Mouse (Mus musculus) erythroblast, adult 5-6 weeks (primary cell): Measurements from ENCODE around the gene Hectd4. TPM values are rescaled to one million over a fixed set of nuclear protein-coding genes. Genes with fewer than 3 reads are reported as not detected.
A peak's percentile ranks its signal among the peaks of the same experiment; 100 is the strongest.
"Not testable (repeated sequence)": the region's sequence is repeated elsewhere in the genome, so short reads cannot be mapped to it uniquely, and the experiment has no call there.

Source experiments
- ATAC-seq: replicated peaks from 2 replicates; pipeline ENCODE4 v1.8.0; 2016; ENCODE audit warnings: moderate number of reproducible peaks, mild to moderate bottlenecking, moderate TSS enrichment, inconsistent platforms; ENCODE audit not compliant: poor library complexity, low FRiP score, severe bottlenecking
- total RNA-seq, 2 experiments: library from RNA; stranded (forward) in 1 of 2; stranded (reverse) in 1 of 2; fragments of 150-400 nt in 1 of 2; fragments of 200-764, 138-1000 nt in 1 of 2; gene quantifications; 2 replicates each; pipeline versions ENCODE4 v1.2.3 to v1.2.4; 2015 to 2017; ENCODE audit warnings: low replicate concordance in 2 of 2

The Hectd4 gene
- total RNA-seq, 2 experiments from 2014 or later: 374 to 587 TPM

DNA sequence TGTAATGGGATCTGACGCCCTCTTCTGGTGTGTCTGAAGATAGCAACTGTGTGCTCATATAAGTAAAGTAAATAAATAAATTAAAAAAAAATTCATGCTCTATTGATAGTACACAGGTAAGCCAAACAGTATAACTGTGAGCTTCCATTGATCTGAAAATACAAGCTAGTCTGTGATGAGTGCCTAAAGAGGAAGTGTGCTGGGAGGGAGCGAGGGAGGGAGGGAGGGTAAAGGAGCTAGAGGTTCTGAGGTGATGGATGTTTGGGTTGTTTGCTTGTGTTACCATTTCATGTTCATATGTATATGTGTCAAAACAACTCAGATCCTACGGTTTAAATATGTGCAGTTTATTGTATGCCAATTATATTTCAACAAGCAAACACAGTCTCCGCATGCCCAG, 6.8 kb downstream of the Hectd4 start:
- no peak for ATAC-seq

DNA sequence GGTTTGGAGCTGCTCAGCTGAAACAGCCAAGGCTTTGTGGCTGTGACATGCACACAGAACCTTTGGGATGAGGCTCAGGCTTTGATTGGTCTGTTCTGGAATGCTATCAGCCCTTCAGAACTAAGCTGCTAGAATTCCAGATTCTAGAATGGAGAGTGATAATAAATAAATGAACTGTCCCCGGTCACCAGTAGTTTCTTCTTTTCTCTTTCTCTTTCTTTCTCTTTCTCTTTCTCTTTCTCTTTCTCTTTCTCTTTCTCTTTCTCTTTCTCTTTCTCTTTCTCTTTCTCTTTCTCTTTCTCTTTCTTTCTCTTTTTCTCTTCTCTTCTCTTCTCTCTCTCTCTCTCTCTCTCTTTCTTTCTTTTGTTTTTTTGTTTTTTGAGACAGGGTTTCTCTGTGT, 7.3 kb downstream of the Hectd4 start:
- not testable (repeated sequence) for ATAC-seq

DNA sequence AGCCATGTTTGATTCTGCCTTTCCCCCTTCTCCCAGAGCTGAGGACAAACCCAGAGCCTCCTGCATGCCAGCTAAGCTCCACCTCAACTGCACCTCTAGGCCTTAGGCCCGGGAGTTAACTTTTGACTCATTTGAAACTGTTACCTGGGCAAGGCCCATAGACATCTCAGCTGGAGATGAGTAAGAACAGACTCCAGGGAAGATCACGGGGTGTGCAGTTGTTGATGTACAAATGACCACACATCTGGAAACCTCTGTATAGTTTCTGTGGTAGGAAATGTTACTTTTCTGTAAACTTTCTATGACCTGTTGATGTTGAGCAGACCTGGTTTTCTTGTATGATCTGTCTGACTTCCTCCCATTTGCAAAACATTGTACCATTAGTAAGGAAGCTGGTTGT, 9.2 kb downstream of the Hectd4 start:
- no peak for ATAC-seq

DNA sequence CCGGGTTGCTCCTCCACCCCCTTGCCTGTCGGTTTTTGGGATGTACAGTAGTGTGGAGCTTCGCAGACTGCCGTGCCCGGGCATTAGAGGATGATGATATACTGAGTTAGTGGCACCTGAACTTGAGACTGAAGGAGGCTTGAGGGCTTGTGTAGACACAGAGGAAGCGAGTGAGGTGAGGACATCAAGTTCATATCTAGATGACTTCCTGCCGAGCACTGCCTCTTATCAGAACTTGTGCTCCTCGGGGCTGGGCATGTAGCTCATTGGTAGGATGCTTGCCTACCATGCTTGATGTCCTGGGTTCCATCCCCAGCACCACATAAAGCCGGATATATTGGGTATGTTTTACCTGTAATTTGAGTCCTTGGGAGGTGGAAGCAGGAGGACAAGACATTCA, 10.8 kb downstream of the Hectd4 start:
- peak; percentile 49 for ATAC-seq

DNA sequence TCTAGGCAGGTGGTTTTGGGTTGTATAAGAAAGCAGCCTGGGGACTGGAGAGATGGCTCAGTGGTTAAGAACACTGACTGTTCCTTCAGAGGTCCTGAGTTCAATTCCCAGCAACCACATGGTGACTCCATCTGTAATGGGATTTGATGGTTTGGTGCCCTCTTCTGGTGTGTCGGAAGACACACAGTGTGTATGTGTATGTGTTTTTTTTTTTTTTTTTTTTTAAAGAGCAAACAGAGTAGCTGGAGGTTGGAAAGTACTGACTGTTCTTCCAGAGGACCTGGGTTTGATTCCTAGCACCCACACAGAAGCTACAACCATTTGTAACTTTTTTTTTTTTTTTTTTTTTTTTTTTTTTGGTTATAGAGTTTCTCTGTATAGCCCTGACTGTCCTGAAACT, 12.8 kb downstream of the Hectd4 start:
- ATAC-seq: no peak

DNA sequence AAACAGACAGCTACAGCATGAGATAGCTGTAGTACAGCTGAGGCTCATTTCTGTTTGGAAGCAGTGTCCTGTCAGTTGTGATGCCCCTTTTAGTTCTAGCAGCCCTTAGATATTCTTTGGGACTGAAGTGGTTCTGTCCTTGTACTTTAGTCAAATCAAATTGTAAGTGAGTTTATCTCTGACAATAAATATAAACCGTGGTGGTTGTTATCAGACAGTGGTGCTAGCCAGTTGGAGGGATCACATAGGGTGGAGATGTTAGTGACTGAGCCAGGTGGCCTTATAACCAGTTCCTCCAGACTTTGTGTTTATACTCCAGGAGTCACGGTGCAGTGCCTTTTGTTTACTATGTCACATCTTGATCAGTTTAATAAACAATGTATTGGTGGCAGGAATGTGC, 13.7 kb downstream of the Hectd4 start:
- peak; percentile 38; the same call in 1 of the 2 replicates for ATAC-seq

DNA sequence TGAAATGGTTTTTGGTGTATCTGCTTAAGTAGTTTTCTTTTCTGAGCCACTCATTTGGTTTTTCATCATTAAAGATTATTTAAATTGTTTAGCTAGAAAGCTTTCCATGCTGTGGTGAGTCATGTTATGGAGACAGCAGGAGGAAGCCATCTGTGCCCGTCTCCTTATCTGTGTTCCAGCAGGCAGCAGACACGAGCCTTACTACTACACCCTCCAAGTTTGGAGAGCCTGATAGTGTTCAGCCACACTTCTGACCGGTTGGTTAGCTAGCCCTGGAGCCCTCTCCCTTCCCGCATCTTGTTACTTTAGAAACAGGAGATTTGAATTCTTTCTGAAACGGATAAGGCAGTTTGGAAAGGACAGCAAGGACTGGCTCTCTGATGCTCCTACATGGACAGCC, 16.2 kb downstream of the Hectd4 start:
- ATAC-seq: peak; percentile 85

DNA sequence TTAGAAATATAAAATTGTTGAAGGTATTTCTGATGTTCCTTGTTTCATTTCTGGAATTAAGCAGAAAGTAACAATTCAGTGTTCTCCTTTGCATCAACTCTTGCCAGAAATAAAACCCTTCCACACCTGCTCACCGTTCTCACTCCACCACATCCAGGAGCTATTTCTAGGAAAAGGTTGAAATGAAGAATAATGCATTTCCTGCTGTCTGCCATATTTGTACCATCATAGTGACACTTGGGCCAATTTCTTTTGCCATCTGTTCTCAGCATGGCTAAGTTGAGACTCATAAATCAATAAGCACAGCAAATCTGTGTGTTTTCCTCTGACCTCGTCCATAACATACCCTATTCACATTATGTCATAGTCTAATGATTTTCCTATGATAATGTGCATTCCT, 18.2 kb downstream of the Hectd4 start:
- no peak for ATAC-seq

DNA sequence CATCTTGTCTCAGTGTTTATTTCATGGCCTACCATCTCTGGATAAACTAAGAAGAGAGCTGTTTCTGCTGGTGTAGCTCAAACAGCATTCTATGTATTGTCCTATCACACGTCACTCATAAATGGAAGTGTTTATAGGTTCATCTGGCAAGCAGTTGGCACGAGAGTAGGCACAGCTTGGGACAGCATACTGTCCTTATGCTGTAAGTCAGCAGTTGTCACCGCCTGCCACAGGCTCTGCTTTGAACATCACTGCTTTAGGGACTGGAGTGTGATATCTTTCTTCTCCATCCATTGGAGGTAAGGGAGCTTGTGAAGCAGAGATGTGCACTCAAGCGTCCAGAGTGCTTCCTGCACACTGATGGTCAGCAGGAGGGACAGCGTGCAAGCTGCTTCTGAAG, 19.8 kb downstream of the Hectd4 start:
- no peak for ATAC-seq

DNA sequence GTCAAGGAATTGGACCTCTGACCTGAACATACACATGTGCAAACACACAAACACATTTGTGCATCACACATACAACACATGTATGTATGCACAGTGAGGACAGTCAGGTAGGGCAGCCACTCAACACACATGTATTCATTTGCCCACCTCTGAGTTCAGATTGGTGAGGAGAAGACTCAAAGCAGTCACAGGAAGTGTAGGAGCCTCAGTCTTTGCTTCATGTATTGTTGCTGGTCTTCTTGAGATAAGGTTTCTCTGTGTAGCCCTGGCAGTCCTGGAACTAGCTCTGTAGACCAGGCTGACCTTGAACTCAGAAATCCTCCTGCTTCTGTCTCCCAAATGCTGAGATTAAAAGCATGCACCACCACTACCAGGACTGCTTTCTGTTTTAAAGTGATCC, 21.2 kb downstream of the Hectd4 start:
- no peak for ATAC-seq

DNA sequence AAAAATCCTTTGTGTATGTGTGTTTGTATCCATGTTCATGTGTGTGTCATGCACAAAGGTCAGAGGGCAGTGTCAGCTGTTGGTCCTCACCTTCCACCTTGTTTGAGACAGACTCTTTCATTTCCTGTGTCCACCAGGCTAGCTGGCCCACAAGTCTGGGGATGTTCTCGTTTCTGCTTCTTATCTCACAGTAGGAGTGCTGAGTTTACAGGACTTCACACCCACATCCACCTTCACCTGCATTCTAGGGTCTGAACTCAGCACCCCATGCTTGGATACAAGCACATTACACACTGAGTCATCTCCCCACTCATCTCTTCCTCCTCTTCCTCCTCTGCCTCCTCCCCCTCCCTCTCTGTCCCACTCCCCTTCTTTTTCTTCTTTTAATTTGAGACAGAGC, 22.2 kb downstream of the Hectd4 start:
- ATAC-seq: peak; percentile 41

DNA sequence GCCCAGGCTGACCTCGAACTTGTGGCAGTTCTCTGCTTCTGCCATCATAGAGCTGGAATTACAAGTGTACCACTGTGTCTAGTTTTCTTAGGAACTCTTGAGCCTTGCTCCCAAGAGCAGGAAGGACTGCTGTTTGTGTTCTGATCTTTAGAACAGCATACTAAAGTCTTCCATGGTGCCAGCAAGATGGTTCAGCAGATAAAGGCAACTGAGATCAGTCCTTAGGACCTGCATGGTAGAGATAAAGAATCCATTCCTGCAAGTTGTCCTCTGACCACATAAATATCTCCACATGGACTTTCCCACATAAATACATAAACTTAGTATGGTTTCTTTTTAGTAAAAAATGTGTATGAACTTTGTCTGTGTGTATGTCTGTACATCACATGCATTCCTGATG, 22.7 kb downstream of the Hectd4 start:
- ATAC-seq: peak; percentile 70

DNA sequence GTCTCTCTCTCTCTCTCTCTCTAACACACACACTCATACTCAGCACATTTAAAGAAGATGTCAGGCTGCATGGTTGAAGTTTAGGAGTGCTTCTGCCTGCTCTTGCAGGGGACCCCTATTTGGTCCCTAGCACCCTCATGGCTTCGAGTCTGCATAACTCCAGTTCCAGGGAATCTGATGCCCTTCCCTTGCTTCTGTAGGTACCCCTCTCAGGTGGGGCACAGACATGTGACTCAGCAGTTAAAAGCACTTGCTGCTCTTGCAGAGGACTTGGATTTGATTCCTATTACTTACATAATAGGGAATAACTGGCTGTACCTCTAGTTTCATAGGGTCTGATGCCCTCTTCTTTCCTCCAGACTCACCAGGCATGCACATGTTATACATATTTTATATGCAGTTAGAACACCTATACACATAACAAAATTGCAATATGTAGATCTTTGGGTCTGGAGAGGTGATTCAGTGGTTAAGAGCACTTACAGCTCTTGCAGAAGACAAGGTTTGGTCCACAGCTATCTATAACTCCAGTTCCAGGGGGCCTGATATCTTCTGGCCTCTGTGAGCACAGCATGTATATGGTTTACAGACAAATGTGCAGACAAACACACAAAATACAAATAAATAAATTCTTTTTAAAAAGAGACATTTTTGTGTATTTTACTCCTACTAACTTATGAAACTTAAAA, 23.8 kb downstream of the Hectd4 start:
- peak; percentile 9; the same call in 1 of the 2 replicates for ATAC-seq

DNA sequence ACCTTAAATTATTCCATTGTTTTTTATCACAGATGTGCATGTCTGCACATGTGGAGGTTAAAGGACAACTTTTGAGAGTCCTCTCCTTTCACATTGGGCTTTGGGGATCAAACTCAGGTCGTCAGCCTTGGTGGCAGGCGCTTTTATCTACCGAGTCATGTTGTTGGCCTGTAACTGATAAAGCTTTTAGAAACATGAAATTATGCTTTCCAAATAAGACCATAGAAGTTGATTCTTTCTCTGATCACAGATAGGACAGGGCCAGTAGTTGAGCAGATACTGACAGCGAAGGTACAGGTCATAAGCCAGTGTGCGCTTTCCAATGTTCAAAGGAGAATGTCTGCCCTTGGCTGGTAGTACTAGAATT, 24.3 kb downstream of the Hectd4 start:
- peak; percentile 14 for ATAC-seq

DNA sequence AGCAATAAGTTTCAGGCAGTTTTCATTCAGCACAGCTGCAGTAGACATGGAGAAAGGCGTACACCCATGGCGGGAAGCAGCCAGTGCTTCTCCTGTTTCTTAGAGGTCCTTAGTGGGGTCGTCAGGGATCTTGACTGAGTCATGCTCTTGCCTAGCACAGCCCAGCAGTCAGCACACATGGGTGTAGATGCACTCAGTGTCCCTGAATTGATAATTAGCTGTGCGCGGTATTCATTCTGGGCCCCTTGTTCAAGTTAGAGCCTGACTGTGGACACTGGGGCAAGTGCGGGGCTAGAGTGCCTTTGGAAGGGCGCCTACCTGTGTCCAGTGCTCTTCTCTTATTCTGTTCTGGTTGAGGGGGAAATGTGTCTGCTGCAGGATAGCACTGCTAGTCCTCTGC, 25.2 kb downstream of the Hectd4 start:
- ATAC-seq: no peak

DNA sequence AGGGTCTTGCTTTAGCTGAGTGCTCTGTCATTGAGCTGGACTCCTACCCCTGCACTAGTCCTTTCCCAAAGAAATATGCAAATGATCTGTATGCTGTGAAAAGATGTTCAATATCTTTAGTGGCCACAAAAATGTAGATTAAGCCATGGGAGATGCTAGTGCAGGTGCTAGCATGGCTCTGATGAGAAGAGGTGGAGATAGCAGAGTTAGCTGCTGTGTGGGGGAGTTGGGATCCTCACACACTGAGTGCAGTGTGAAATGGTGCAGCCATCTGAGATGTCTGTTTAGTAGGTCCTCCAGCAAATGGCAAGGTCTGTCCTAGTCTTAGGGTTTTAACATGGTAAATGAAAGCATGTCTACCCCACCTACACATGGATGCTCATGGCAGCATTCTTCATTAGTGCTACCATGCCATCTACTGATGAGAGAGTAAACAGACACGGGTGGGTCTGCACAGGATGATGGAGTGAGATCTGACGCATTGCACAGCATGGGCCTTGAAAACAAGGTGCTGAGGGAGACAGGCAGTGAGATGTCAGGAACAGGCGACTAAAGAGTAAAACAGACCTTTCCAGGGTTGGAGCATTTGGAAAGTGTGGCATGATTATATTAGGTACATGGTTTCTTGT, 28.9 kb downstream of the Hectd4 start:
- ATAC-seq: peak; percentile 34

DNA sequence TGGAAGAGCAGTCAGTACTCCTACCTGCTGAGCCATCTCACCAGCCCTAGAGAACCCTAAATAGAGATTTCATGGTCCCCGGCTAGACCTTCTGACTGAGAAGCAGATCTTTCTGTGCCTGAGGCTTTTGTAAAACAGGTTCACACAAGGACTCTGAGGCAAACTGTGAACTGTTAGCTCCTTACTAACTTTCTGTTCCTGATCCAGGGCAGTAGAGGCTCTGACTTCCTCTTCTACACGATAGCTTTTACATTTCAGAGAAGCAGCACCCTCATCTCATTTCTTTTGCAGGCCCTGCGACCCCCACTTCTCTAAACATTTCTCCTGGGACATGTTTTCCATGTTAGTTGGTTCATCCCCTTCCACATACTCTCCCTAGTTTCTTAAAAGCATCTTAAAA, 29.7 kb downstream of the Hectd4 start:
- no peak for ATAC-seq

DNA sequence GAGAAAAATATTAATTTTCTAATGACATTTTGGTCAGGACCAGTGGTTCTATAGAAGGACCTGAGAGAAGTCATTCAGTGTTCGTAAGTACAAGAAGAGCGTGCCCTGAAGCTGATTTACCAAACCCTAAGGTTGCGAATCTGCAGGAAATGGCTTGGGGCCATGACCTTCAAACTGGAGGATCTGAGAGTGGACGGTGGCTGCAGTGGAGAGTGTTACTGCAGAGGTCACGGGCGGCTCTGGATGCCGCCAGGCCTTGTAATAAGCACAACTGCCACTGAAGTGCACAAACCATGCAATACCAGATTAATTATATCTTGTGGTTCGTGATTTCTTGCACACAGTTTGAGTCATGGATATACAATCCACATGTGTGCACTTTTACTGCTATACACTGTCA, 31.8 kb downstream of the Hectd4 start:
- ATAC-seq: no peak

DNA sequence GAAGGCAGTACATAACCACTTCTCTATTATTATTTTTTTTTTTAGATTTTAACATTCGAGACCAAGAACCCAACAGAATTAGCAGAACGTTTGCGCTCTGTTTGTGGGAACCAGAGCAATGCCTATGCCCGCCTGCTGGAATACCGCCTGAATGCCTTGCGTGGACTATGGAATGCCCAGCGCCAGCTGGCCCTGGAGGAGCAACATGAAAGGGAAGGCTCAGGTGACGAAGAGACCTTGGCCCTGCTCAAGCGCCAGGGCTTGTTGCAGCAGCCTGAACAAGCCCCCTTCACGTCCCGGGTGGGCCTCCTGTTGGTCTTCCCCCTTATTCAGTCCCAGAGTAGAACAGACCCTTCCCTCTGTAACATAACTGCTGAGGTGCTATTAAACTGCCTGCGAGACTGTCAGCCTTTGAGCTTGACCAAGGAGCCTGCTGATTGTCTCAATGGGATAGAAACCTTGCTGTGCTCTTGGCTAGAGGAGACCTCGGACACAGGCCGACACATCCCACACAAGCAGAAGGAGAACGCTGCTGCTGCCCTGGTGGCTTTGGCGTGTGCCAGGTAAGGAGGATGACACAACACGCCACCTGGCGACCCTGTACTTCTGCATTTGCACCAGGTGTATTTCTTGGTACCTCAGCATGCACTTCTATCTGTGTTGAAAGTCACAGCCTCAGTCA, 33.9 kb downstream of the Hectd4 start:
- ATAC-seq: no peak

DNA sequence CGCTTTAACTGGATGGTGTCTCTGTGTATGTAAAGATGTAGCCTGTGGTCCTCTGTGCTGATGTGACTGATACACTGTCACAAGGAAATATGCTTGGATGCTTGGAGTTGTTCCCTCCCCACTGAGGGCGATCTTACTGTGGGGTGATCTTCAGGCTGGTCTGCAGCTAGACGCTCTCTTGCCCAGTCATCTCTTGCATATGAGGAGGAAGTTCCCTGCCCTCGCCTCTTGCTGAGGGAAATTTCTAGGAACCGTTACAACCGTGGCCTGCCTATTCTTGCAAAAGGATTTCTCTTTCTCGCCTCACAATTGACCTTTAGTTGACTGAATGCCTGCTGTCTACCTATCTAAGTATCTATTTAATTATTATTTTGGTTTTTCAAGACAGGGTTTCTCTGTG, 35.0 kb downstream of the Hectd4 start:
- no peak for ATAC-seq

DNA sequence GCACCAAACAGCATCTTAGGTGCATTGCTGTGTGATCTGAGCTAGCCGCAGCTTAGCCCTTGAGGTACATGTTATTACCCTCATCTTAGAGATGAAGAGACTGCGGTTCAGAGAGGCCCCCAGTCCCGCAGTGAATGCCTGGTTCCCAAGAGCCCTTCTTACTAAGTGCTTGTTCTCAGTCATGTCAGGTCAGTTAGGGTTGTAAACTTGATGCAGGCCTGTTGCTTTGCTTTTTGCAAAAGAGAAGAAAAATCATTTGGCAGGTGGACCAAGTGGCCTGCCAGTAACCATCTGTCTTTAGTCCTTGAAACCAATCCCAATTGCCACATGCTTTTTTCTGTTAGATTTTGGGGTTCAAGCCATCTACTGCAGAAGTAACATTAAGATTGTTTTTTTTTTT, 41.8 kb downstream of the Hectd4 start:
- no peak for ATAC-seq
